Mouse (Mus musculus) thymus, adult 2 months (tissue): Measurements from ENCODE around the gene Dop1b. TPM values are rescaled to one million over a fixed set of nuclear protein-coding genes. Genes with fewer than 3 reads are reported as not detected.
A peak's percentile ranks its signal among the peaks of the same experiment; 100 is the strongest.

Experiments used
- DNase-seq: peaks from one replicate; pipeline ENCODE4 v3.0.0; 2021
- H3K27ac ChIP-seq: fragments of 200-500 bp; 2 replicates; pipeline ENCODE4 v1.5.1; 2012; ENCODE audit warnings: low read length, control low read depth; ENCODE audit not compliant: control insufficient read depth, insufficient read depth
- H3K27me3 ChIP-seq: fragments of 200-500 bp; 2 replicates; pipeline ENCODE4 v1.6.1; 2012; ENCODE audit warnings: mild to moderate bottlenecking, low read length, moderate library complexity, mixed read lengths; ENCODE audit not compliant: control insufficient read depth, insufficient read depth
- H3K36me3 ChIP-seq: fragments of 200-500 bp; 2 replicates; pipeline ENCODE4 v1.6.1; 2012; ENCODE audit warnings: mild to moderate bottlenecking, low read length, moderate library complexity; ENCODE audit not compliant: control insufficient read depth, insufficient read depth
- H3K4me1 ChIP-seq: fragments of 200-500 bp; replicated peaks from 2 replicates; pipeline ENCODE4 v1.6.1; 2012; ENCODE audit warnings: low read length; ENCODE audit not compliant: control insufficient read depth, insufficient read depth
- H3K4me3 ChIP-seq: fragments of 200-500 bp; 2 replicates; pipeline ENCODE4 v1.5.1; 2012; ENCODE audit warnings: mild to moderate bottlenecking, low read length, control low read depth, moderate library complexity; ENCODE audit not compliant: control insufficient read depth, insufficient read depth
- CTCF ChIP-seq: fragments of 200-500 bp; IDR thresholded peaks from 2 replicates; pipeline ENCODE4 v1.5.1; 2012; ENCODE audit warnings: mild to moderate bottlenecking, control low read depth, low read length, moderate library complexity, borderline replicate concordance; ENCODE audit not compliant: control insufficient read depth, poor library complexity, insufficient read depth; ENCODE audit errors: extremely low read depth
- POLR2A ChIP-seq: fragments of 200-500 bp; IDR thresholded peaks from 2 replicates; pipeline ENCODE4 v1.6.1; 2012; ENCODE audit warnings: mild to moderate bottlenecking, low read length, control low read depth, moderate library complexity; ENCODE audit not compliant: control insufficient read depth, poor library complexity, insufficient read depth; ENCODE audit errors: extremely low read depth
- WGBS: fragments of 180-500 bp; shearing (Covaris S2); methylation state at CpG from one replicate; pipeline ENCODE4 v1.1.7; 2018; 5-methylcytosine and 5-hydroxymethylcytosine counted together
- polyA plus RNA-seq: library from polyadenylated mRNA; depleted of rRNA; stranded (reverse); fragments of >200 nt; gene quantifications from 2 replicates; pipeline ENCODE4 v1.2.3, GENCODE M21; 2012

Dop1b gene
- polyA plus RNA-seq, 1 experiment = 60.6 TPM

DNA sequence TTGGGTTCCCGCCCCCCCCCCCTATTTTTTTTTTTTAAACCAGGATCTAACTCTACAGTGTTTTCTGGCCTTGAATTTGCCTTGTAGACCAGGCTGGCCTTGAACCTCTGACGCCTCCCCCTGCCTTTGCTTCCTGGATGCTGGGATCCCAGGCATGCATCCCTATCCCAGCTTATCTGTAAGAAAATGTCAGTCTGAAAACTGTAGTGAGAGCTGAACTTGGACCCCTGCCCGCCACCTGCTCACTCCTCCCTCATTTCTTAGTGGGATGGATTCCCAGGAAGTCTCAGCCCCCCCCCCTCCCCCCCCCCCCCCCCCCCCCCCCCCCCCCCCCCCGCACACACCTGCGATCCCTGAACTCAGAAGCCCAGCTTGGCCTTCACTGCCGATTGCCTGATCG, 25.3 kb upstream of the Dop1b start:
- Histone ChIP-seq H3K4me1 (peaks cover 29% of the 10 kb centered on the region), H3K27me3 (peaks cover 25% of the 10 kb centered on the region), H3K27ac (no peak overlapping the region), H3K4me3 (no peak overlapping the region), H3K36me3 (no peaks in the 10 kb centered on the region)
- TF ChIP-seq POLR2A (no peak), CTCF (no peak)
- no peak for DNase-seq
- 80% methylated on average over 5 of the region's 7 CpGs for WGBS

DNA sequence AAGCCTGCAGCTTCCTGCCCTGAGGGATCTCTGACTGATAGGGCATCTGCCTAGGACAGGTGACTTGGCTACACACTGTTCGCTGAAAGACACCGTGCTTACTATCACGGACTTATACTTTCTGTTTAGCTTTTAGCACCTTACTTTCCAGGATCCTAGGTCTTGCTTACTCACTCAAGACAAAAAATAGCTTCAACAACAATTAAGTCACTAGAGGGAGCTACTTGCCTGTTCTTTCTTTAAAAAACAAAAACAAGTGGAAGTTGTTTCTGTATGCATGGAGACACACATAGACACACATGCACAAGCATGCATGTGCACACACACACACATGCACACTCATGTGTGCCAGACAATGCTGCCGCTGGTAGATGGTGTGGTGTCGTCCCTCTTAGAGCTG, 24.8 kb upstream of the Dop1b start:
- no peak overlapping the region for H3K4me3 ChIP-seq
- 10% methylated on average over 5 of the region's 5 CpGs for WGBS
- DNase-seq = no peak

DNA sequence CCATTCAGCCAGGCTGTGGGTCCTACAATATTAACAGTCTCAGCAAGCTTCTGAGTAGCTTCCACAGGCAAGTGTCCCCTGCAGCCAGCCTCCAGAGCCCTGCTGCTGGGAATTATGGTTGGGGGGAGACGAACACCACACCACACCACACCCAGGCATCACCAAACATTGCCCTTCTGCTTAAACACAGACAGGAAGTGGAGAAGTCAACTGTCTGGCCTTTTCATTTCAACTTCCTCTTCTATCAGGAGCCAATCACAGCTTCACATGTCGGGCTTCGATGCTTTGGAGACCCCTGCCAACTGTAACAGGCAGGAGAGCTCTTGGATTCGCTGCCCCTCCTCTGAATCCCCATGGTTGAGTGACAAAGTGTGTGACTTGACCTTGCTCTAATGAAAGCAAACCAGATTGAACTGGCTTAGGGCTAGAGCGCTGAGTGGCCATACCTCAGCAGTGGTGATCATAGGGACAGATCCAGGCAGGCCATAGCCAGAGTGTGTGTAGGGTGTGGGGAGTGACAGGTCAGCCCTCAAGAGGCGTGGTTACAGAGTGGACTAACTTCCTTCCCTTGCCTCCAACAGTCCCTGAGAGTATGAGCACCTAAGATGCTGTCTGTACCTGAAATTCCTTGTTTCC, 20.4 kb upstream of the Dop1b start:
- TF ChIP-seq POLR2A (no peak), CTCF (no peak)
- 38% methylated on average over 6 of the region's 6 CpGs for WGBS

More for the DNA sequence above, 24.8 kb upstream of the Dop1b start:
- TF ChIP-seq POLR2A (no peak), CTCF (no peak)
- Histone ChIP-seq H3K36me3 (no peaks in the 10 kb centered on the region), H3K4me1 (peaks cover 31% of the 10 kb centered on the region), H3K27me3 (peaks cover 25% of the 10 kb centered on the region), H3K27ac (no peak overlapping the region)

DNA sequence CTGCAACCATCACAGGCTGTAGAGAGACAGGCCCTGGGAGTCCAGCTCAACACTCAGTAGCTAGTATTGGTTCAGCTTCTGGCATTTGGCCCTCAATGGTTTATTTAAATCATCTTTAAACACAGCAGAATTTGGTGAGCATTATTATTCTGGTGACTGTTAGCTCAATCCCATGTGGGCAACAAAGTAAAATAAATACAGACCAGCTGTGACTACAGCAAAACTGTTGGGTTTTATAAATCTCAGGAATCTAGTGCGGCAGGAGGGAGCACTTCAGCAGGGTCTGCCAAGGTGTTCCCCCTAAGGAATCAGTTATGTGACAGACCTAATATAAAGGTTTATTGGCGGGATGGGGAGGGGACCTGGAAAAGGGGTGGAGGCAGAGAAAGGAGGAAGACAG, 19.0 kb upstream of the Dop1b start:
- Histone ChIP-seq H3K4me1 (peaks cover 15% of the 10 kb centered on the region), H3K4me3 (no peak overlapping the region), H3K27me3 (no peaks in the 10 kb centered on the region), H3K27ac (no peak overlapping the region), H3K36me3 (no peaks in the 10 kb centered on the region)
- TF ChIP-seq POLR2A (no peak), CTCF (no peak)
- no peak for DNase-seq
- 93% methylated on average over 2 of the region's 2 CpGs for WGBS

More for the DNA sequence above, 20.4 kb upstream of the Dop1b start:
- Histone ChIP-seq H3K4me3 (no peak overlapping the region), H3K4me1 (peaks cover 15% of the 10 kb centered on the region), H3K27me3 (no peaks in the 10 kb centered on the region), H3K27ac (no peak overlapping the region), H3K36me3 (no peaks in the 10 kb centered on the region)
- DNase-seq = no peak

DNA sequence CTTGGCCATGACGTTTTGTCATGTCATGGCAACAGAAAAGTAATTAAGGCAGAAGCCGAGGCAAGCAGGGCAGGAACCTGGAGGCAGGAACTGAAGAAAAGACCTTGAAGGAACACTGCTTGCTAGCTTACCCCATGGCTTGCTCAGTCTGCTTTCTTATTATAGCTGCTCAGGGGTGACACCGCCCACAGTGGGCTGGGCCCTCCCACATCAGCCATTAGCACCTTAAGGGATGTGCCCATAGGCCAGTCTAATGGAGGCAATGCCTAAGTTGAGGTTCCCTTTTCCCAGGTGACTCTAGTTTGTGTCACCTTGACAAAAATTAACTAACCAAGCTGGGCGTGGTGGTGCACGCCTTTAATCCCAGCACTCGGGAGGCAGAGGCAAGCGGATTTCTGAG, 4.6 kb upstream of the Dop1b start:
- TF ChIP-seq CTCF = no peak
- TF ChIP-seq POLR2A = no peak
- no peak for DNase-seq
- Histone ChIP-seq H3K4me3 (no peak overlapping the region), H3K27ac (no peak overlapping the region), H3K27me3 (no peaks in the 10 kb centered on the region), H3K36me3 (no peaks in the 10 kb centered on the region), H3K4me1 (no peaks in the 10 kb centered on the region)
- WGBS = 95% methylated on average over 7 of the region's 7 CpGs

DNA sequence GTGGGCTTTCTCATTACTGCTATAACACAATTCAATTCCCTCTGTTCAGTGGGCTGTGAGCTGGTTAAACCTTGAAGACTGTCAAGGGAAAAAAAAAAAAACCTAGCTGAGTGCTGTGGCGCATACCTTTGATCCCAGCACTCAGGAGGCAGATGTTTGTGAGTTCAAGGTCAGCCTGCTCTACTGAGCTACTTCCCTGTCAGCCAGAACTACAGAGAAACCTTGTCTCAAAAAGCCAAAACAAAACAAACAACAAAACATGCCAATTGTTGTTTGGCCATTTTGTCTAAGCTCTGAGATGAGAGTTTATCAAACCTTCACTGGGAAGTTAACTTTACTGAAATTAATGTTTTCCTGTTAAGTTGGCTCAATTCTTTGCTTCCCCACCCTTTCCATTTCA, 2.5 kb upstream of the Dop1b start:
- Histone ChIP-seq H3K4me3 (no peak overlapping the region), H3K27me3 (no peaks in the 10 kb centered on the region), H3K36me3 (no peaks in the 10 kb centered on the region), H3K27ac (no peak overlapping the region), H3K4me1 (peaks cover 3% of the 10 kb centered on the region)
- no peak for DNase-seq
- 96% methylated on average over 1 of the region's 1 CpGs for WGBS
- TF ChIP-seq CTCF (no peak), POLR2A (no peak)

DNA sequence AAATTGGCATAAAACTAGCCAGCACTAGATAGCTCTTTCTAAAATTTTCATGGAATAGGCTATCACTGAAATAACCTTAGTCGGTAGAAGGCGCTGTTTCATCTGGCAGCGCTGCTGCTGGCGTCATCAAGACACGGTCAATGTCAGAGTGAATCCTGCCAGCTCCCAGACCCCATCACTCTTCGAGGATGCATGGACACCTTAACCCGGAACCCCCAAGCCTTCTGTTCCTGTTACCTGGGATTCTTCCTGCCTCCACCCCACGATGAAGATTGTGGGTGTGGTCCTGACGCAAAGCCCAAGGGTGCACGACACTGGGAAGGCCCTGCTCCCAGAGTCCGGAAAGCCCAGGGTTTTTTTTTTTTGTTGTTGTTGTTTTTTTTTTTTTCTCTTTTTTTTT, 780 bp upstream of the Dop1b start:
- under 1% methylated on average over 11 of the region's 11 CpGs for WGBS
- peak; percentile 72 for DNase-seq
- H3K4me1 ChIP-seq = peaks cover 6% of the 10 kb centered on the region
- TF ChIP-seq CTCF = peak; percentile 39; the same call in 1 of the 2 replicates
- no peak for TF ChIP-seq POLR2A
- H3K36me3 ChIP-seq = no peaks in the 10 kb centered on the region
- H3K27me3 ChIP-seq = no peaks in the 10 kb centered on the region
- peak overlapping the region; percentile 62 for H3K4me3 ChIP-seq
- peak overlapping the region; percentile 59 for H3K27ac ChIP-seq
